Mouse (Mus musculus) CH12.LX (cell line): Measurements from ENCODE around the gene Zdhhc13.

Experiments used
- CTCF ChIP-seq, 2 experiments: IDR thresholded peaks in 1 of 2; conservative IDR thresholded peaks in 1 of 2; 2 replicates each; pipeline ENCODE4 v1.5.1; 2011 to 2012; ENCODE audit warnings: low read depth in 2 of 2, low read length in 2 of 2, improper control_type of control experiment in 1 of 2, inconsistent platforms in 1 of 2, mild to moderate bottlenecking in 1 of 2, moderate library complexity in 1 of 2
- EP300 ChIP-seq: IDR thresholded peaks from 2 replicates; pipeline ENCODE4 v1.6.1; 2011; ENCODE audit warnings: low read length, improper control_type of control experiment
- HCFC1 ChIP-seq: IDR thresholded peaks from 2 replicates; pipeline ENCODE4 v1.6.1; 2012; ENCODE audit warnings: low read depth, mild to moderate bottlenecking, inconsistent platforms, low read length, improper control_type of control experiment
- KAT2A ChIP-seq: IDR thresholded peaks from 2 replicates; pipeline ENCODE4 v1.6.1; 2012; ENCODE audit warnings: low read length, improper control_type of control experiment, inconsistent platforms; ENCODE audit not compliant: insufficient replicate concordance
- MYC ChIP-seq: IDR thresholded peaks from 2 replicates; pipeline ENCODE4 v1.6.1; 2011; ENCODE audit warnings: low read depth, mild to moderate bottlenecking, improper control_type of control experiment, low read length
- POLR2A ChIP-seq: IDR thresholded peaks from 2 replicates; pipeline ENCODE4 v1.6.1; 2011; ENCODE audit warnings: low read depth, mild to moderate bottlenecking, improper control_type of control experiment, low read length
- POLR2AphosphoS2 ChIP-seq: IDR thresholded peaks from 2 replicates; pipeline ENCODE4 v1.6.1; 2011; ENCODE audit warnings: low read depth, low read length, improper control_type of control experiment
- TBP ChIP-seq: conservative IDR thresholded peaks from 2 replicates; pipeline ENCODE4 v1.6.1; 2011; ENCODE audit warnings: low read depth, low read length, improper control_type of control experiment
- TCF12 ChIP-seq: IDR thresholded peaks from 2 replicates; pipeline ENCODE4 v1.6.1; 2014; ENCODE audit warnings: low read depth, mild to moderate bottlenecking, inconsistent platforms, low read length, improper control_type of control experiment
- USF1 ChIP-seq: IDR thresholded peaks from 2 replicates; pipeline ENCODE4 v1.6.1; 2014; ENCODE audit warnings: low read depth, mild to moderate bottlenecking, inconsistent platforms, low read length, improper control_type of control experiment

DNA sequence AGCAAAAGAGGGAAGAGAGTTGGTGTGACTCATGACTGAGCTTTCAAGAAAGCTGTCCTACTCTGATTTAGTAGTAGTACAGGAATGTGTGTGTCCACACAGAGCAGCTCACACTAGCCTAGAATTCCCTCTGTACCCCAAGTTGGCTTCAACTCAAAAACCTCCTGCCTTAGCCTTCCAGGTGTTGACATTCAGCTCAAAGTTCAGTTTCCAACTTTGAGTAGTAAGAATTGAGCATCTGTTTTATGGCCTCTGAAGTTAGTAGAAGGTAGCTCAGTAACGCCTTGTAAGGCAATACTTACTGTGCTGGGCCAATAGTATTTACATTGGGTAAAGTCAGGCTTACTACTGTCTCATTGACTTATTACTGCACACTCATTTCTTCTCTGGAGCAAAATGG lies 24.8 kb downstream of the Zdhhc13 start:
- TF ChIP-seq EP300 (no peak), USF1 (no peak), CTCF (conservative IDR thresholded peaks at IDR 0.05 in 1 of 2, IDR thresholded peaks at IDR 0.05 in 1 of 2; ENCODE audit: low read depth in 2 of 2, low read length in 2 of 2) (no peak), POLR2AphosphoS2 (no peak), TBP (no peak), POLR2A (no peak), KAT2A (no peak), HCFC1 (no peak), TCF12 (no peak), MYC (no peak)
